Mouse (Mus musculus) liver, adult 2 months (tissue): ENCODE data around the gene Sulf2.
"Not testable (repeated sequence)": the region's sequence is repeated elsewhere in the genome, so short reads cannot be mapped to it uniquely, and the experiment has no call there.

Source experiments
- CTCF ChIP-seq: fragments of 200-500 bp; IDR thresholded peaks from 2 replicates; pipeline ENCODE4 v1.5.1; 2011; ENCODE audit warnings: low read depth, low read length, control low read depth
- POLR2A ChIP-seq: fragments of 200-500 bp; IDR thresholded peaks from 2 replicates; pipeline ENCODE4 v1.6.1; 2011; ENCODE audit warnings: low read length, control low read depth; ENCODE audit not compliant: insufficient read depth; ENCODE audit errors: extremely low read depth

DNA sequence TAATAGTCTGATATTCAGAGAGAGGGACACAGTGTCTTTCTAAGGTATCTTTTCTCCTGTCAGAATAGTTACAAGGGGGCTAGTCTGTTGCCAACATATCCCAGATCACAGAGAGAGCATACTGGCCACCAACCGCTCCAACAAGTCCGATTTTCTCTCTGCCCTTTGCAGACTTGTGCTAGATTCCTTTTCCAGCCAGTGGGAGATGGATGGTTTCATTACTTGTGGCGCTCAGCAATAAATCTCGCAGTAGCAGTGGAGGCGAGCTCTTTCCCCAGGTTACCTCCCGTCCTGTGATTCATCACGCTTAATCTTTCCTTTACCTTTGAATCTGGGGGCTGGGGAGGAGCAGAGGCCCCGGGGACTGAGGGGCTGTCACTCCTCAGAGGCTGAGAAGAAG, 31.9 kb upstream of the Sulf2 start:
- TF ChIP-seq CTCF, POLR2A: not testable (repeated sequence)
